12 mouse cellular contexts compared by ENCODE assay signal in genomic region chr3:33960211-33960610, GRCm38 (mm10).
"Had no signal": no experiment of that assay in that cellular context is flagged by ENCODE, and none has a peak within 500 bp of the region (broad histone marks: within the 10 kb centered on the region; RNA-seq: fewer than 3 reads in every experiment).

No protein-coding gene starts in this region.

- ATAC-seq: midbrain, embryonic 16.5 days had no signal

- H3K4me2 ChIP-seq: limb, embryonic 12.5 days; midbrain, embryonic 12.5 days; neural tube, embryonic 13.5 days had no signal

- H3K9ac ChIP-seq: limb, embryonic 12.5 days; liver, embryonic 14.5 days; midbrain, embryonic 12.5 days; neural tube, embryonic 13.5 days had no signal

- H3K27ac ChIP-seq: kidney, postnatal 0 days; layer of hippocampus, adult 2 months; limb, embryonic 12.5 days; liver, embryonic 14.5 days; midbrain, embryonic 12.5 days; neural tube, embryonic 13.5 days; stomach, postnatal 0 days had no signal

- H3K9me3 ChIP-seq: limb, embryonic 12.5 days; midbrain, embryonic 12.5 days; neural tube, embryonic 13.5 days had no signal

- DNase-seq: kidney, postnatal 4 days; lung, adult 18-20 months; right cerebral cortex, adult 18-20 months; right cerebral cortex, postnatal 25 days had no signal

- H3K4me3 ChIP-seq: layer of hippocampus, adult 2 months; limb, embryonic 12.5 days; midbrain, embryonic 12.5 days; neural tube, embryonic 13.5 days had no signal

- H3K36me3 ChIP-seq: limb, embryonic 12.5 days; midbrain, embryonic 12.5 days; neural tube, embryonic 13.5 days had no signal
